Mouse (Mus musculus) spleen, adult 2 months (tissue): Measurements from ENCODE around the gene A530064D06Rik.

Experiments used
- CTCF ChIP-seq: fragments of 200-500 bp; IDR thresholded peaks from 2 replicates; pipeline ENCODE4 v1.5.1; 2011; ENCODE audit warnings: mild to moderate bottlenecking, inconsistent platforms; ENCODE audit not compliant: insufficient read depth, insufficient read length, insufficient replicate concordance; ENCODE audit errors: extremely low read depth
- POLR2A ChIP-seq: fragments of 200-500 bp; IDR thresholded peaks from 2 replicates; pipeline ENCODE4 v1.6.1; 2011; ENCODE audit warnings: low read depth, low read length, inconsistent platforms

- TF ChIP-seq POLR2A, result no peak
- no peak for TF ChIP-seq CTCF
Measured at GRCm38 (mm10) chr17:48107333-48107732, 59.7 kb downstream of the A530064D06Rik start.
